Mouse (Mus musculus): ENCODE results near the gene Armc6. TPM values are rescaled to one million over a fixed set of nuclear protein-coding genes. Genes with fewer than 3 reads are reported as not detected.

The Armc6 gene
- polyA plus RNA-seq, 1 experiment from 2014 or later = 16.5 TPM

DNA sequence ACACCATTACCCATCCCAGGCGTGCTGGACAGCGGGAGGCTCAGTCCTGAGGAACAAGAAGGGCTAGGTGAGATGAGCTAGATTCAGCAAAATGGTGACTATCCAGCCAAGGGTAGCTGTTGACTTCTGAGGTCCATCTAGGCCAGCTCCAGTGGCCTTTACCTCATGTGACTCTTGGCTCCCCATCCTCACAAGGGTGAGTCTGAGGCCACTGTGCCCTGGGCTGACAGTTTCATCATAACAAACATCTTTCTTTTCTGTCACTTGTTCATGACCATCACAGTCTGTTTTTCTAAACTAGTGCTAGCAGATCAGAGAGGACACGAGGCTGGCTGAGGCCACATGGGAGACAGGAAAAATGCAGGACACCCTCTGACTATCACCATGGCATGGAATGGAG, 40.1 kb downstream of the Armc6 start:
- Histone ChIP-seq H3K4me2 (ENCODE audit: low read length) (no peak overlapping the region), H3K4me3 (ENCODE audit: control insufficient read depth in 1 of 2, insufficient read depth in 1 of 2, low read depth in 1 of 2, low read length in 2 of 2) (no peak overlapping the region), H3K4me1 (ENCODE audit: control insufficient read depth in 2 of 2, insufficient read depth in 2 of 2, low read length in 2 of 2) (no peaks in the 10 kb centered on the region), H3K27ac (replicated peaks in 1 of 2; ENCODE audit: control insufficient read depth in 1 of 2, insufficient read depth in 1 of 2, low read depth in 2 of 2, low read length in 2 of 2) (no peak overlapping the region), H3K9me3 (ENCODE audit: control insufficient read depth, low read length) (no peaks in the 10 kb centered on the region), H3K27me3 (ENCODE audit: control insufficient read depth, insufficient read depth, low read length) (no peaks in the 10 kb centered on the region), H3K9ac (ENCODE audit: low read length) (no peak overlapping the region), H3K36me3 (ENCODE audit: control insufficient read depth, insufficient read depth, low read length) (0 out of 2 replicates have a peak, but pooled peaks cover 18% of the 10 kb centered on the region)
- ATAC-seq (ENCODE audit: insufficient number of reproducible peaks, insufficient read depth, low FRiP score, low read depth) = no peak
- 73% methylated on average over 3 of the region's 3 CpGs for WGBS

DNA sequence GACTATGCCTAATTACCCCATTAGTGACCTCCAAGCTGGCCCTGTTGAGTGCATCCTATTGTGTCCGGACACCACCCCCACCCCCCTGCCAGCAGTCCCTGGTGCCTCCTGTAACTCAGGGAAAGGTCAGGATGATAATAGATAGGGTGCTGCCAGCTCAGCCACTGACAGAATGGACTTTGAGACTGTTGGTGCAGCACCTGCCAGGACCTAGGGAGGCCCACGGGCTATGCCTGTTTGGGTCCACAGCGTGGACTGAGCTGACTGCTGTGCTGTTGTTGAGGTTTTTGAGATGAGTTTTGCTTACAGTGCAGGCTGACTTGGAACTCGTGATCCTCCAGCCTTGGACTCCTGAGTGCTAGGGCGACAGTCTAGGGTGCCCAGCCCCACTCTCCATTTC, 41.0 kb downstream of the Armc6 start:
- no peak overlapping the region for H3K9ac ChIP-seq (ENCODE audit: low read length)
- no peaks in the 10 kb centered on the region for H3K27me3 ChIP-seq (ENCODE audit: control insufficient read depth, insufficient read depth, low read length)
- no peak overlapping the region for H3K4me2 ChIP-seq (ENCODE audit: low read length)
- H3K4me1 ChIP-seq (ENCODE audit: control insufficient read depth in 2 of 2, insufficient read depth in 2 of 2, low read length in 2 of 2) = no peaks in the 10 kb centered on the region
- no peak for ATAC-seq (ENCODE audit: insufficient number of reproducible peaks, insufficient read depth, low FRiP score, low read depth)
- H3K36me3 ChIP-seq (ENCODE audit: control insufficient read depth, insufficient read depth, low read length) = 0 out of 2 replicates have a peak, but pooled peaks cover 26% of the 10 kb centered on the region
- H3K9me3 ChIP-seq (ENCODE audit: control insufficient read depth, low read length) = no peaks in the 10 kb centered on the region
- no peak overlapping the region for H3K4me3 ChIP-seq (ENCODE audit: control insufficient read depth in 1 of 2, insufficient read depth in 1 of 2, low read depth in 1 of 2, low read length in 2 of 2)
- no peak overlapping the region for H3K27ac ChIP-seq (replicated peaks in 1 of 2; ENCODE audit: control insufficient read depth in 1 of 2, insufficient read depth in 1 of 2, low read depth in 2 of 2, low read length in 2 of 2)
- WGBS = 73% methylated on average over 5 of the region's 5 CpGs

DNA sequence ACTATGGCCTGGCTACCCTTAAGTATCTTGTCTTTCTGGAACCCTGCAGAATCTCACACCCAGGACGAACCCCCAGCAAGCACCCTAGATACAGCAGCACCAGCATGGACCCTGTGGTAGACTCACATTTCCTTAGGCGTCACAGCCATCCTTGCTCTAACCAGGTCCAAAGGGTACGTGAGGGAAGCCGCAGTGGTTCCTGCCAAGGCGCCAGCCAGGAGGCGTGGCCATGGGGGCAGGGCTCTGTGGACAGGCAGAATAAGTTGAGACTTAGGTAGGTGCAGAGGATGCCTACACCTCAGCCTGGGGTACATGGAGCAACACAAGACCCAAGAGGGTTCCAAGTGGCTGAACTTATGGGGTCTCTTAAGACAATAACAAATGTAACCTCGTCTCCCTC, 45.6 kb downstream of the Armc6 start:
- 69% methylated on average over 7 of the region's 7 CpGs for WGBS
- Histone ChIP-seq H3K36me3 (ENCODE audit: control insufficient read depth, insufficient read depth, low read length) (0 out of 2 replicates have a peak, but pooled peaks cover 32% of the 10 kb centered on the region), H3K4me3 (ENCODE audit: control insufficient read depth in 1 of 2, insufficient read depth in 1 of 2, low read depth in 1 of 2, low read length in 2 of 2) (no peak overlapping the region), H3K4me2 (ENCODE audit: low read length) (no peak overlapping the region), H3K4me1 (ENCODE audit: control insufficient read depth in 2 of 2, insufficient read depth in 2 of 2, low read length in 2 of 2) (no peaks in the 10 kb centered on the region), H3K27me3 (ENCODE audit: control insufficient read depth, insufficient read depth, low read length) (no peaks in the 10 kb centered on the region), H3K9me3 (ENCODE audit: control insufficient read depth, low read length) (no peaks in the 10 kb centered on the region), H3K27ac (replicated peaks in 1 of 2; ENCODE audit: control insufficient read depth in 1 of 2, insufficient read depth in 1 of 2, low read depth in 2 of 2, low read length in 2 of 2) (no peak overlapping the region), H3K9ac (ENCODE audit: low read length) (no peak overlapping the region)
- ATAC-seq (ENCODE audit: insufficient number of reproducible peaks, insufficient read depth, low FRiP score, low read depth) = no peak

DNA sequence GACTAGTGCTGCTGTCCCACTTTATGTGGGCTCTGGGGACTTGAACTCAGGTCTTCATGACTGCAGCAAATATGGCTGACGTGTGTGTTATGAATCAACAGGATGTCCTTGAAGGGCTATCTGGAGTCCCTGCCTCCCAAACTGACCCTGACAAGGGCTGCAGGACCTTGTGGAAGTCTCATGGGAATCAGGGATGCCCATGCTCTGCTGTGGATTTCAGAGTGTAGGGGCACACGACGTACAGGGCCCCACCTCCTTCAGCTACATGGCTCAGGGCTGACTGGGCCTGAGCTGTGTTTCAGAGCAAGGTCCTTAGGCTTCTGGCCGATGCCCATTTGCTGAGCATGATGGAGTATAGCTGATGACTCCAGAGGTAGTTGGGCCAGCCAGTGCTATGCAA, 51.1 kb downstream of the Armc6 start:
- H3K27me3 ChIP-seq (ENCODE audit: control insufficient read depth, insufficient read depth, low read length) = no peaks in the 10 kb centered on the region
- H3K4me3 ChIP-seq (ENCODE audit: control insufficient read depth in 1 of 2, insufficient read depth in 1 of 2, low read depth in 1 of 2, low read length in 2 of 2) = no peak overlapping the region
- WGBS = 79% methylated on average over 4 of the region's 4 CpGs
- no peak overlapping the region for H3K9ac ChIP-seq (ENCODE audit: low read length)
- H3K27ac ChIP-seq (replicated peaks in 1 of 2; ENCODE audit: control insufficient read depth in 1 of 2, insufficient read depth in 1 of 2, low read depth in 2 of 2, low read length in 2 of 2) = no peak overlapping the region
- no peaks in the 10 kb centered on the region for H3K9me3 ChIP-seq (ENCODE audit: control insufficient read depth, low read length)
- 0 out of 4 replicates have a peak, but pooled peaks cover 0 to 3% of the 10 kb centered on the region in 2 experiments for H3K4me1 ChIP-seq (ENCODE audit: control insufficient read depth in 2 of 2, insufficient read depth in 2 of 2, low read length in 2 of 2)
- no peak for ATAC-seq (ENCODE audit: insufficient number of reproducible peaks, insufficient read depth, low FRiP score, low read depth)
- peaks cover 49% of the 10 kb centered on the region for H3K36me3 ChIP-seq (ENCODE audit: control insufficient read depth, insufficient read depth, low read length)
- H3K4me2 ChIP-seq (ENCODE audit: low read length) = no peak overlapping the region

DNA sequence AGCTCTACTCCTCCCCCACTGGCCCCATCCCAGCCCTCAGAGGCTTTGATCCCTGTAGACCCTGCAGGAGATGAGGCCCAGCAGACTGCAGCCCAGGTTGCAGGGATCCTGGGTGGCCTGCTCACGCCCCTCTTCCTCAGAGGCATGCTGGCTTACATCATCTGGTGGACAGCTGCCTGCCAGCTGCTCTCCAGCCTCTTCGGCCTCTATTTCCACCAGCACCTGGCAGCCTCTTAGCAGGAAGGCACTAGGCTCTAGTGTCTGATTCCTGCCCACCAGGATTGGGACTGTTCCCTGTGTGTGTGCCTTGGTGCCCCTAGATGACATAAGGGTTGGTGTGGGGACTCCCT, 52.4 kb downstream of the Armc6 start:
- 31% methylated on average over 2 of the region's 2 CpGs for WGBS
- no peak overlapping the region for H3K4me3 ChIP-seq (ENCODE audit: control insufficient read depth in 1 of 2, insufficient read depth in 1 of 2, low read depth in 1 of 2, low read length in 2 of 2)
- H3K36me3 ChIP-seq (ENCODE audit: control insufficient read depth, insufficient read depth, low read length) = peaks cover 56% of the 10 kb centered on the region
- no peaks in the 10 kb centered on the region for H3K27me3 ChIP-seq (ENCODE audit: control insufficient read depth, insufficient read depth, low read length)
- 0 out of 4 replicates have a peak, but pooled peaks cover 0 to 3% of the 10 kb centered on the region in 2 experiments for H3K4me1 ChIP-seq (ENCODE audit: control insufficient read depth in 2 of 2, insufficient read depth in 2 of 2, low read length in 2 of 2)
- H3K27ac ChIP-seq (replicated peaks in 1 of 2; ENCODE audit: control insufficient read depth in 1 of 2, insufficient read depth in 1 of 2, low read depth in 2 of 2, low read length in 2 of 2) = no peak overlapping the region
- no peak overlapping the region for H3K9ac ChIP-seq (ENCODE audit: low read length)
- no peak for ATAC-seq (ENCODE audit: insufficient number of reproducible peaks, insufficient read depth, low FRiP score, low read depth)
- no peak overlapping the region for H3K4me2 ChIP-seq (ENCODE audit: low read length)
- H3K9me3 ChIP-seq (ENCODE audit: control insufficient read depth, low read length) = no peaks in the 10 kb centered on the region

DNA sequence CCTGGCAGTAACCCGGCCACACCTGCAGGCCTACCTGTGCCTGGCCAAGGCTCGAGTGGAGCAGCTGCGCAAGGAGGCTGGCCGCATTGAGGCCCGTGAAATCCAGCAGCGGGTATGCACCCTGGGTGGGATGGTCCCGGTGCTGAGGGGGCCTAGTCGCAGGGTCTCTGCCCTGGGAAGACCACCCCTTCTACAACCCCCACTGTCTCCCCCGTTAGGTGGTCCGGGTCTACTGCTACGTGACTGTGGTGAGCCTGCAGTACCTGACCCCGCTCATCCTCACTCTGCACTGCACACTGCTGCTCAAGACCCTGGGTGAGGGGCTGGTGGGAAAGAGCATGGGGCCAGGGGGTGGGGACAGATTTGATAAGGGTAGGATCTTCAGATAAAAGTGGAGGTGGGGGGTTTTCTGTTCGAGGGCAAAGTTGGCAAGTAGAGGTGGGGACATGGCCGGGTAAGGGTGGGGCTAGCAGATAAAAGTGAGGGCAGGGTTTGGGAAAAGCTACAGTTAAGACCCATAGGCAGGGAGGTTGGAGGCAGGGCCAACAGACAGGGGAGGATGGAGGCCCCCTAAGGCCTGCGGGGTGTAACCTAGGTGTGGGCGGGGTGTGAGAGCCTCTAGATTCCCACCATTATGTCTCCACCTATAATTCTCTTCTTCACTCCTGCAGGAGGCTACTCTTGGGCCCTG, 52.9 kb downstream of the Armc6 start:
- Histone ChIP-seq H3K9me3 (ENCODE audit: control insufficient read depth, low read length) (no peaks in the 10 kb centered on the region), H3K4me2 (ENCODE audit: low read length) (no peak overlapping the region), H3K27ac (replicated peaks in 1 of 2; ENCODE audit: control insufficient read depth in 1 of 2, insufficient read depth in 1 of 2, low read depth in 2 of 2, low read length in 2 of 2) (no peak overlapping the region), H3K4me1 (ENCODE audit: control insufficient read depth in 2 of 2, insufficient read depth in 2 of 2, low read length in 2 of 2) (0 out of 4 replicates have a peak, but pooled peaks cover 0 to 3% of the 10 kb centered on the region in 2 experiments), H3K4me3 (ENCODE audit: control insufficient read depth in 1 of 2, insufficient read depth in 1 of 2, low read depth in 1 of 2, low read length in 2 of 2) (no peak overlapping the region), H3K27me3 (ENCODE audit: control insufficient read depth, insufficient read depth, low read length) (no peaks in the 10 kb centered on the region), H3K9ac (ENCODE audit: low read length) (no peak overlapping the region), H3K36me3 (ENCODE audit: control insufficient read depth, insufficient read depth, low read length) (peaks cover 61% of the 10 kb centered on the region)
- 70% methylated on average over 16 of the region's 16 CpGs for WGBS
- no peak for ATAC-seq (ENCODE audit: insufficient number of reproducible peaks, insufficient read depth, low FRiP score, low read depth)

DNA sequence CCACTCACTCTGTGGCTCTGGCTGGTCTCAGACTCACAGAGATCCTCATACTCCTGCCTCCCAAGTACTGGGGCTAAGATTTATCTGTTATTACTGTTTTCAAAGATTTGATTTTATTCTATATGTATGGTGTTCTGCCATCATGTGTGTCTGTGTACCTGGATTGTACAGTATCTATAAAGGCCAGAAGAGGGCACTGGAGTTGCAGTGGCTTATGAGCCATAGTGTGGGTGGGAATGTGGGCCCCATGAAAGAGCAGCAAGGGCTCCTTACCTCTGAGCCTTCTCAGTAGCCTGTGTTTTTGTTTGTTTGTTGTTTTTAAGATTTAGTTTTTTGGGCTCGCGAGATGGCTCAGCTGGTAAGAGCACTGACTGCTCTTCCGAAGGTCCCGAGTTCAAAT, 55.2 kb downstream of the Armc6 start:
- Histone ChIP-seq H3K9me3 (ENCODE audit: control insufficient read depth, low read length) (no peaks in the 10 kb centered on the region), H3K27me3 (ENCODE audit: control insufficient read depth, insufficient read depth, low read length) (no peaks in the 10 kb centered on the region), H3K9ac (ENCODE audit: low read length) (no peak overlapping the region), H3K4me2 (ENCODE audit: low read length) (no peak overlapping the region), H3K36me3 (ENCODE audit: control insufficient read depth, insufficient read depth, low read length) (peaks cover 67% of the 10 kb centered on the region), H3K4me3 (ENCODE audit: control insufficient read depth in 1 of 2, insufficient read depth in 1 of 2, low read depth in 1 of 2, low read length in 2 of 2) (no peak overlapping the region), H3K27ac (replicated peaks in 1 of 2; ENCODE audit: control insufficient read depth in 1 of 2, insufficient read depth in 1 of 2, low read depth in 2 of 2, low read length in 2 of 2) (no peak overlapping the region), H3K4me1 (ENCODE audit: control insufficient read depth in 2 of 2, insufficient read depth in 2 of 2, low read length in 2 of 2) (peaks cover 5 to 9% of the 10 kb centered on the region in 2 experiments)
- 97% methylated on average over 4 of the region's 4 CpGs for WGBS
- no peak for ATAC-seq (ENCODE audit: insufficient number of reproducible peaks, insufficient read depth, low FRiP score, low read depth)

DNA sequence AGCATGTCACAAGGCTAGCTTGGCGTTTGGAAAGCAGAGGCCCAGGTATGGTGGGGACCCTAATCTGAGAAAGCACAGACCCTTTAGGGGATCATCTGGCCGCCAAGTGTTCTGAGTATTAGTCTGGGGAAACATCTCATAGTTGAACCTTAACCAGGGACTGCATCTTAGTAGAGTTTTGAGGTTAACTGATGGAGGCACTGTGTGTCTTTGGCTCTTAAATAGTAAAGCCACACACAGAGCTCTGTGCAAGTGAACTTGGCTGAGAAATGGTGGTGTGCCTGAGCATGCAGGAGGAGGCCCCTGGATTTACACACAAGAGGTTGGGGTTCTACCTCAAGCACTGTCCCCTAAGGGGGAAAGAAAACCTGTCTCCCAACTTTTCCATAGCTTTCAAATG, 56.0 kb downstream of the Armc6 start:
- Histone ChIP-seq H3K9me3 (ENCODE audit: control insufficient read depth, low read length) (no peaks in the 10 kb centered on the region), H3K27ac (replicated peaks in 1 of 2; ENCODE audit: control insufficient read depth in 1 of 2, insufficient read depth in 1 of 2, low read depth in 2 of 2, low read length in 2 of 2) (no peak overlapping the region), H3K4me3 (ENCODE audit: control insufficient read depth in 1 of 2, insufficient read depth in 1 of 2, low read depth in 1 of 2, low read length in 2 of 2) (no peak overlapping the region), H3K4me1 (ENCODE audit: control insufficient read depth in 2 of 2, insufficient read depth in 2 of 2, low read length in 2 of 2) (peaks cover 10 to 17% of the 10 kb centered on the region in 2 experiments), H3K9ac (ENCODE audit: low read length) (no peak overlapping the region), H3K4me2 (ENCODE audit: low read length) (no peak overlapping the region), H3K27me3 (ENCODE audit: control insufficient read depth, insufficient read depth, low read length) (no peaks in the 10 kb centered on the region), H3K36me3 (ENCODE audit: control insufficient read depth, insufficient read depth, low read length) (peaks cover 67% of the 10 kb centered on the region)
- no peak for ATAC-seq (ENCODE audit: insufficient number of reproducible peaks, insufficient read depth, low FRiP score, low read depth)
- WGBS = 86% methylated on average over 2 of the region's 2 CpGs
